Mouse (Mus musculus) sigmoid colon, adult 10 weeks (tissue): ENCODE data around the gene Ptpn7. TPM values are rescaled to one million over a fixed set of nuclear protein-coding genes. Genes with fewer than 3 reads are reported as not detected.

Experiments
- polyA plus RNA-seq: library from polyadenylated mRNA; stranded (reverse); fragments of 350-450 nt; fragmentation: Illumina TruSeq; extraction: RNeasy Lipid Tissue Mini Kit (QIAGEN cat#74804); gene quantifications from one replicate; pipeline ENCODE4 v1.2.3, GENCODE M21; 2014; ENCODE audit warnings: low read depth, low replicate concordance

The Ptpn7 gene
- polyA plus RNA-seq: 0.60 TPM

GRCm38 (mm10) chr1:135132473-135132872 lies at the start of gene Ptpn7:
Gene Ptpn7, plus strand, starts transcription at chr1:135132700.

DNA sequence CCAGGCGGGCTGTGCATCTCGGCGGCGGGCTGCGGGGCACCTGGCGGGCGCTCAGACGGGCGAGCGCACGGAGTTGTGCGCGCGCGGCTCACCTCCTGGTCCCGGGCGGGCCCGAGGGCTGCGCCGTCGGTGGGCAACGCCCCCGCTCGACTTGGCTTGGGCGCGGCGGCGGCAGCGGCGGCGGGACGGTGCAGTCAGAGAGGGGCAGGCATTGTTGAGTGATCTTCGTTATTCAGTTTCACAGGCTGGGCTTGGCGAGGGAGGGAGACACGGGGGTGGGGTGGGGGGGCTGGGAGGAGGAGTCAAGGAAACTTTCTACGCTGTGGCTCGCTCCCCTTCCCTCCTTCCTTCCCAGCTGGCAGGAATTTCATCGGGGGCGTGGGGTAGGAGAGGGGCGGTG lies 27.4 kb upstream of the Ptpn7 start, which contains the start of gene Lgr6:
Lgr6 (minus strand) TSS at position 153 of the 400 bp plus-strand sequence.

GRCm38 (mm10) chr1:135146077-135146945 lies 13.8 kb downstream of the Ptpn7 start, which contains the start of gene Arl8a:
Gene Arl8a, plus strand, starts transcription at chr1:135146824.

GRCm38 (mm10) chr1:135167435-135167834 lies 34.9 kb downstream of the Ptpn7 start, which contains the start of gene Gpr37l1:
Gene Gpr37l1, minus strand, starts transcription at chr1:135167681.

Other genes with a start within 250 kb of the Ptpn7 start
- 35.8 TPM for gene Ppp1r12b, start 176.8 kb upstream of the Ptpn7 start, polyA plus RNA-seq
- gene Ube2t, start 170.1 kb upstream of the Ptpn7 start, polyA plus RNA-seq: 11.7 TPM
- gene Lgr6, start 27.4 kb upstream of the Ptpn7 start, polyA plus RNA-seq: 0.16 TPM
- gene Arl8a, start 14.1 kb downstream of the Ptpn7 start, polyA plus RNA-seq: 24.8 TPM
- gene Gpr37l1, start 35.0 kb downstream of the Ptpn7 start, polyA plus RNA-seq: 1.0 TPM
- gene Elf3, start 125.9 kb downstream of the Ptpn7 start, polyA plus RNA-seq: 38.8 TPM
- 31.2 TPM for gene Rnpep, start 151.4 kb downstream of the Ptpn7 start, polyA plus RNA-seq
- 23.1 TPM for gene Timm17a, start 181.1 kb downstream of the Ptpn7 start, polyA plus RNA-seq
- 6.6 TPM for gene Lmod1, start 192.1 kb downstream of the Ptpn7 start, polyA plus RNA-seq
- not detected for gene Shisa4, start 242.5 kb downstream of the Ptpn7 start, polyA plus RNA-seq